Mouse (Mus musculus) B cell, adult 2 months (primary cell): ENCODE data around the gene Socs3.
A peak's percentile ranks its signal among the peaks of the same experiment; 100 is the strongest.

Source experiments
- DNase-seq, 2 experiments: peaks; one replicate each; pipeline ENCODE4 v3.0.0; 2022

Socs3 gene

GRCm38 (mm10) chr11:117969945-117970872 is at the start of gene Socs3:
TSS of gene Socs3 (minus strand) at chr11:117970047.
- peak; percentile 96 for DNase-seq

- DNase-seq, result peak; percentile 57 to 62
Observed at GRCm38 (mm10) chr11:118018328-118018727, 48.5 kb upstream of the Socs3 start.

DNA sequence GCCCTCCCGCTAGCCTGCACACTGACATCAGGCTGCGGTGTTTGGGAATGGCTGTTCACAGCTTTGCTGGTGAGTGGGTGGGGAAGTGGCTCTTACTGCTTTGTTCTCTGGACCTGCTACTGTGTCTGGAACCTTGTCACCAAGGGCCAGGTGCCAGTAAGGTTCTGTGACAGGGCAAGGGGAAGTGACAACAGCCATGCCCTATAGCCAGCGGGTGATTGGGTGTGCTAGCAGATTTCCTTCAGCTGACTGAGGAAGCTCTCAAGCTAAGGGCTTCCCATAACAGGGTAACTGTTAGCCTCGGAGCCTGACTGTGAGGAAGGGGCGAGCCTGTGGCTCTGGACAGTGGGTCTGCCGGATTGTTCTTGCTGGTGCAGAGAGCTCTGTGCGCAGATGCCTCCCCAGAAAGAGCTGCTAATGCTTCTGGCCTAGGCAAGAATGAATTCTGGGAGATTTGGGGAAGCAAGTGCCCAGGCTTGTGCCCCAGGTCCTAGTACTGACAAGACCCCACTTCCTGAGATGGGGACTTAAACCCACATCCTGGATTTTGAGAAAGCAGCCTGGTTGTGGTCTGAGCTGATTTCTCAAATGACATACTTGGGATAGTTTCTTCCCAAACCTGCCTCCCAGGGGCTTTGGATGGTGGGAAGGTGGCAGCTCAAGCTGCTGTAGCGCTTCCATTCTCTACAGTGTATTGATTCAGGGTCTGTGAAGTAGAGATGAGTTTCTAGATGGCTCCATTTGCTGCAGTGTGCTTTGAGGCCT is 45.7 kb upstream of the Socs3 start:
- DNase-seq, result peak; percentile 43 to 47

GRCm38 (mm10) chr11:118014391-118014995 is 44.6 kb upstream of the Socs3 start:
- DNase-seq, result peak; percentile 59 to 65

DNA sequence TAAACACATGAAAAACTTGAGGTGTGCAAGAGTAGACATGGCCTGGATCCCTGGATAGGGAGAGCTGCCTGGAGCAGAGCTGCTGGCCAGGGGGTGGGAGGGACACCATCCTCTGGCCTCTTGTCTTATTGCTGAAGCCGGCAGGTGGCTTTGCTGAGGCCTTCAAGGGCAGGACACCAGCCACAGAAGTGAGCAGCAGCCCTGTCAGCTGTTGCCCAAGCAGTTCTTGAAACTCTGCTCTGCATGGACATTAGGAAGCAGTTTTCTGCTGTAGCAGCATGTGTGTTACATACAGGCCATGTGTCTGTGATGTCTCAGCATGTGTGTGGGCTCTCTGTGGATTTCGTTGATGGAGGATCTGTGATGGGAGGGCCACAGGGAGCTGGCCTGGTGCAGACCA is 43.5 kb upstream of the Socs3 start:
- no peak for DNase-seq

DNA sequence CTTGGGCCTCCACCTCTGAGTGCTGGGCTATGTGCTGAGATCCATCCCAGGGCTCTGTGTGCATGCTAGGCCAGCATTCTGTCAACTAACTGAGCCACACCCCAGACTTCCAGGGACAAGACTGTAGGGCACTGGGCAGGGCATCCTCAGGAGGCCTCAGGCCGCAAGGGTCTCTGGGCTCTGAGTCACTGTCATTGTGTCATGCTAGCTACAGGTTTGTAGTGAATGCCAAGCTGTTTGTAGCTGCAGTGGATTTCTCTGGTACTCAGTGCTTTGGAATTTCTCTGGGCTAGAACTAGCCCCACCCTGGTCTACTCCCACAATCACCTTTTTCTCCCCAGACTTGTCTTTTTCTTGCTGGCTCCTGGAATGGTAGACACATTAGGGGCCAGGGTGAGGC is 42.7 kb upstream of the Socs3 start:
- DNase-seq, result no peak

- DNase-seq, result no peak
Observed at GRCm38 (mm10) chr11:118009865-118010571, 40.2 kb upstream of the Socs3 start.

- no peak for DNase-seq
Observed at GRCm38 (mm10) chr11:118008843-118009242, 39.0 kb upstream of the Socs3 start.

- no peak for DNase-seq
Observed at GRCm38 (mm10) chr11:118008144-118008805, 38.4 kb upstream of the Socs3 start.

- DNase-seq, result no peak
Observed at GRCm38 (mm10) chr11:118007460-118008143, 37.8 kb upstream of the Socs3 start.

DNA sequence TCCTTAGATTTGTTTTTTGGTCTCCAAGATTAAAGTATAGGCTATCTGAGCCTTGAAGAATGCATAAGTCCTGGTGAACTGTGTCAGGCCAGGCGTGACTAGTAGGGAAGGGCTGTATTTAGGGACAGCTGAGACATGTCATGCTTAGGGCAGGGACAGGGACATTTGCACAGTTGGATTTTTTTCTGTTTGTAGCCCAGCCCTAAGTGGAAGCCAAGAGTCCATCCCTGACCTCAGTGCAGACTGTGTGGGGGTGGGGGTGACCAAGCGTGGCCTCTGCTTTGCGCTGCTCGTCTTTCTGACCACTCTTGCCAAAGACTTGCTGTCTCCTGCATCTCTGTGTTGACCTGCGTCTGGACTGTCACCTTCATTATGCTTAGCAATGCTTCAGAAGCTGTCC is 34.4 kb upstream of the Socs3 start:
- no peak for DNase-seq

DNA sequence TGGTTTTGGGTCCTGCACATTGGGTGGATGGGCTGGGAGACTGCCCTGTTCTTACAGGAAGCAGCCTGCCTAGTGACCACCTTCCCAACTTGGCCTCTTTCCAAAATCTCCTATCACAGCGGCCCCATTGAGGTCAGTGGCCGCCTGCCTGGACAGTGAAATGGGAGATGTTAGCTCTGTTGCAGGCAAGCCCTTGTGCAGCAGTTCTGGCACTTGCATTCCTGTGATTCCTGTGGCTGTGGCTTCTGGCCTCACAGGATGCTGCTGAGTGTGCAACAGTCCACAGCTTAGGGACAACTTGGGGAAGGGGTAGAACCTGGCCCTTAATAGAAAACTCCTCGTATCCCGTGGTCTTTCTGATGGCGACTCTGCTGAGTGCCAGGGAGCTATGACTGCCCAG is 33.9 kb upstream of the Socs3 start:
- DNase-seq, result no peak

- no peak for DNase-seq
Observed at GRCm38 (mm10) chr11:118003176-118003575, 33.3 kb upstream of the Socs3 start.

DNA sequence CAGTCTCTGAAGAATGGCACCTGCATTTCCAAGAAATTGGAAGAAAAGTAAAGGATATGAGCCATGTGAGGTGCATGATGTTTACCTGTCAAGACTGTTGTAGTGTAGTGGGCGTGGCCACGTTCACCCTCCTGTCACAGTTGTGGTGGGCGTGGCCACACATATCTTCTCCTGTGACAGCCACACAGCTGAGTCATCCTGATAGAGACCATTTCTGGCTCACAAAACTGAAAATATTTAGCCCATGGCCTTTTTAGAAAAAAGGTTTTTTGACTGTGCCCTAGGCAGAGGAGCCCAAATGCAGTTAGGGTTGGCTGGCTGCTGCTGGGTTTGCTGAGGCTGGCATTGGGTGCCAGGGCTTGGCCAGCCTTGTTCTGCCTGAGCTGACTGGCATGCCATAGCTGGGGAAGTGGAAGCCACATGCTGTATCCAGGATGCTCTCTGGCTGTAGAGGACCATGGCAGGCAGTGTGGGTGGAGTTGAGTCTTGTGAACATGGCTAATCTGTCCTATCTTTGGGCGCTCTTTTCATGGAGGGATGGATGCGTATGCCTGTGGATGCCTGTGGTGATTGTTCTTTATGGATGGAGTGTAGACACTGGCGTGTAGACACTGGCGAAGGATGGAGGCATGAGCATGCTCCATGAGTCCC is 30.8 kb upstream of the Socs3 start:
- DNase-seq, result no peak

DNA sequence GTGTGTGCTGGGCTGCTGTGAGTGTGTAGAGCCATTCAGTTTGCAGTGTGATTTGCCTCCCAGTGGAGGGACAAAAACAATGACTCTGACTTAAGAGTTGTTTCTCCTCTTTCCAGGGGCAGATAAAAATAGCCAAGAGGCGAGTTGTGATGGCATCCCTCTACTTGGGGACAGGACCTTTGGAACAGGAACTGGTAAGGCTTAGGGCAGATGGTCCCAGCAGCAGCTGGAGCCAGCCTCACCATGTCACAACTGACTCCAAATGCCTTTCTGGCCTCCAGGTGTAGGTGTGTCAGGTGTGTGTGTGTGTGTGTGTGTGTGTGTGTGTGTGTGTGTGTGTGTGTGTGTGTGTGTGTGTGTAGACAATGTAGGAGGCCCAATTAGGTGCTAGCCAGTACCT is 30.2 kb upstream of the Socs3 start:
- no peak for DNase-seq

GRCm38 (mm10) chr11:117999260-117999934 is 29.6 kb upstream of the Socs3 start:
- DNase-seq, result no peak

DNA sequence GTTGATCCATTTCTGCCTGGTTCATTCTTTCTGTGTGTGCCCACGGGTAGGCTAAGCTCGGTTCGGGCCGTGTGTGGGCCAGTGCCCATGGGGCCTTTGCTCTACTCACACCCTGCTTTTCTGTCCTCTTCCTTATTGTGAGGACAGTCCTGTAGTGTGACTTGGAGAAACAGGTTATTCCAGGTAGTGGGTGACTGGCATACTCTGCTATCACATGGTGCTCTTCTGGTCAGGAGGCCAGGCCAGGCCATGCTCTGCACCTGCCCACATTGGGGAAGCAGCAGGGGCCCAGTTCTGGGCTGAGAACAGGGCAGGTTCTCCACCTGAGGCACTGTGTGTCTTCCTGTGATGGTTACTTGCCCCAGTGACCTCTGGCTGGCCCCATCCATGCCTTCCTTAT is 28.5 kb upstream of the Socs3 start:
- no peak for DNase-seq

- DNase-seq, result no peak
Observed at GRCm38 (mm10) chr11:117997085-117997484, 27.2 kb upstream of the Socs3 start.

GRCm38 (mm10) chr11:117996066-117996465 is 26.2 kb upstream of the Socs3 start:
- DNase-seq, result no peak

GRCm38 (mm10) chr11:117995661-117996060 is 25.8 kb upstream of the Socs3 start:
- no peak for DNase-seq

DNA sequence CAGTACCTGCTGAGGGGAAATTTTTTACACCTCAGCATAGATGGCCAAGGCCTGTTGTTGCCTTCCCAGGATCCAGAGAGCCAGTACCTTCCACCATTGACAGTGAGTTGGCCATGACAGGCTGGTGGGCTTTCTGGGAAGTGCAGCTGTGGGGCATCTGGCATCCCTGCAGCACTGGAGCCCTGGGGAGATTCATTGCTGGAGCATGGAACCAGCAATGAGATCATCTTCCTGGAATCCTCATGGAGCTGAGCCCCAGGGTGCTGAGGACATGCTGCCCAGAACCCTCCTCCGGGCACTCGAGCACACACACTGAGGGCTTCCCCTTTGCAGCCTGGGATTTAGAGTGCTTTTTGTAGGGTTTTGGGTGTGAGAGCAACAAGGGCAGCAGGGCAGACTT is 25.4 kb upstream of the Socs3 start:
- no peak for DNase-seq
